ENCODE assay signal across 8 mouse cellular contexts in genomic region chr7:45361243-45361804, GRCm38 (mm10). TPM values are rescaled to one million over a fixed set of nuclear protein-coding genes. Genes with fewer than 3 reads are reported as not detected.
DNase-seq lines count a peak whose midpoint lies in the region; ATAC-seq and TF ChIP-seq lines count a peak whose summit lies in the region.

No protein-coding gene starts in this region.

- peaks cover 6% of the 10 kb centered on the region; the same call in 1 of the 2 replicates for H3K27me3 ChIP-seq in forebrain, embryonic 11.5 days (ENCODE audit: control insufficient read depth, insufficient read depth, low read length)
- H3K27me3 ChIP-seq in neural tube, embryonic 15.5 days (replicated peaks): peaks cover 4% of the 10 kb centered on the region; the same call in 1 of the 2 replicates

- H3K9ac ChIP-seq in forebrain, embryonic 11.5 days (ENCODE audit: low read length): peak overlapping the region; percentile 60
- peak overlapping the region; percentile 60 for H3K9ac ChIP-seq in neural tube, embryonic 15.5 days (replicated peaks)

- no peaks in the 10 kb centered on the region for H3K36me3 ChIP-seq in forebrain, embryonic 11.5 days (ENCODE audit: control insufficient read depth, insufficient read depth, low read length)
- H3K36me3 ChIP-seq in neural tube, embryonic 15.5 days: peaks cover 27% of the 10 kb centered on the region

- TF ChIP-seq POLR2A in brain, embryonic 14.5 days (IDR thresholded peaks at IDR 0.05; ENCODE audit: borderline replicate concordance, extremely low read depth, insufficient read depth, insufficient read length, poor library complexity, severe bottlenecking): peak; percentile 58; the same call in 1 of the 2 replicates
- peak; percentile 54; the same call in 1 of the 2 replicates for TF ChIP-seq POLR2A in lung, adult 2 months (IDR thresholded peaks at IDR 0.05; ENCODE audit: borderline replicate concordance, extremely low read depth, low read depth, low read length)

- peak; percentile 92 for DNase-seq in CD4-positive helper T cell, adult 2 months (ENCODE audit: low read depth, low spot score)
- peak; percentile 96 for DNase-seq in brain, embryonic 14.5 days (ENCODE audit: low read depth)
- DNase-seq in forebrain, embryonic 11.5 days (ENCODE audit: low spot score): peak; percentile 92
- peak; percentile 74 for DNase-seq in heart, postnatal 4 days
- DNase-seq in layer of hippocampus, adult 2 months (ENCODE audit: low spot score in 2 of 2): peak; percentile 79 to 86
- DNase-seq in lung, adult 2 months: peak; percentile 64
- DNase-seq in testis, postnatal 10 days (ENCODE audit: low spot score): peak; percentile 85

- peak overlapping the region; percentile 43 for H3K4me3 ChIP-seq in forebrain, embryonic 11.5 days (ENCODE audit: low read depth, low read length)
- peak overlapping the region; percentile 65 for H3K4me3 ChIP-seq in layer of hippocampus, adult 2 months
- H3K4me3 ChIP-seq in lung, adult 2 months (replicated peaks; ENCODE audit: extremely low read depth, low read depth, low read length): peak overlapping the region; percentile 19
- peak overlapping the region; percentile 48 for H3K4me3 ChIP-seq in neural tube, embryonic 15.5 days (replicated peaks)

- whole genome bisulfite sequencing in forebrain, embryonic 11.5 days: 2% methylated on average over 43 of the region's 43 CpGs
- 1% methylated on average over 43 of the region's 43 CpGs for WGBS in lung, adult 2 months
- WGBS in neural tube, embryonic 15.5 days: under 1% methylated on average over 43 of the region's 43 CpGs

- ATAC-seq in forebrain, embryonic 11.5 days (replicated peaks; ENCODE audit: low FRiP score): peak; percentile 90
- peak; percentile 90 for ATAC-seq in neural tube, embryonic 15.5 days (ENCODE audit: low FRiP score)

- no peak overlapping the region for H3K27ac ChIP-seq in forebrain, embryonic 11.5 days (ENCODE audit: low read depth, low read length)
- peak overlapping the region; percentile 85 for H3K27ac ChIP-seq in layer of hippocampus, adult 2 months
- H3K27ac ChIP-seq in neural tube, embryonic 15.5 days (replicated peaks): peak overlapping the region; percentile 80

- H3K4me1 ChIP-seq in forebrain, embryonic 11.5 days (replicated peaks; ENCODE audit: control insufficient read depth, insufficient read depth, low read length): 0 out of 2 replicates have a peak, but pooled peaks cover 6% of the 10 kb centered on the region
- no peaks in the 10 kb centered on the region for H3K4me1 ChIP-seq in lung, adult 2 months (ENCODE audit: control insufficient read depth, insufficient read depth, low read length)
- peaks cover 40% of the 10 kb centered on the region for H3K4me1 ChIP-seq in neural tube, embryonic 15.5 days

- H3K4me2 ChIP-seq in forebrain, embryonic 11.5 days (ENCODE audit: low read depth, low read length, severe bottlenecking): peak overlapping the region; percentile 73
- peak overlapping the region; percentile 83 for H3K4me2 ChIP-seq in neural tube, embryonic 15.5 days

- no peaks in the 10 kb centered on the region for H3K9me3 ChIP-seq in forebrain, embryonic 11.5 days (ENCODE audit: control insufficient read depth, low read length)
- no peaks in the 10 kb centered on the region for H3K9me3 ChIP-seq in neural tube, embryonic 15.5 days (replicated peaks)

- no peak for TF ChIP-seq CTCF in brain, embryonic 14.5 days (IDR thresholded peaks at IDR 0.05; ENCODE audit: borderline replicate concordance, extremely low read depth, insufficient read depth, insufficient read length)
- TF ChIP-seq CTCF in layer of hippocampus, adult 2 months (conservative IDR thresholded peaks at IDR 0.05): no peak
- no peak for TF ChIP-seq CTCF in lung, adult 2 months (IDR thresholded peaks at IDR 0.05; ENCODE audit: insufficient read depth, low read length)

RNA-seq across cellular contexts. Expression of gene Ppfia3, which starts 5.5 kb away (rescaled TPM):
- polyA plus RNA-seq in brain, embryonic 14.5 days (2012; rRNA removed): 56.7 and 60.0 TPM in 2 replicates
- 11.6 and 13.0 TPM in 2 replicates for polyA plus RNA-seq in forebrain, embryonic 11.5 days (2014; fragmentation: Nextera tagmentation; extraction: Ambion mirVana)
- under 1 TPM; 0.26 to 0.34 TPM for total RNA-seq in heart, postnatal 4 days (2021)
- total RNA-seq in layer of hippocampus, adult 2 months (2021): 100 to 1,000 TPM; 133 to 138 TPM
- polyA plus RNA-seq in lung, adult 2 months (2012; rRNA removed): 1.2 and 3.7 TPM in 2 replicates
- 27.3 and 29.5 TPM in 2 replicates for polyA plus RNA-seq in neural tube, embryonic 15.5 days (2015; fragmentation: Nextera tagmentation; extraction: Ambion mirVana)

RNA-seq across cellular contexts. Expression of gene Lin7b, which starts 9.1 kb away (rescaled TPM):
- polyA plus RNA-seq in brain, embryonic 14.5 days (2012; rRNA removed): 15.7 and 17.6 TPM in 2 replicates
- 0.48 and 1.5 TPM in 2 replicates for polyA plus RNA-seq in forebrain, embryonic 11.5 days (2014; fragmentation: Nextera tagmentation; extraction: Ambion mirVana)
- 1 to 10 TPM; 1.5 to 2.4 TPM for total RNA-seq in heart, postnatal 4 days (2021)
- 100 to 1,000 TPM; 138 to 146 TPM for total RNA-seq in layer of hippocampus, adult 2 months (2021)
- polyA plus RNA-seq in lung, adult 2 months (2012; rRNA removed): 1.4 and 2.2 TPM in 2 replicates
- polyA plus RNA-seq in neural tube, embryonic 15.5 days (2015; fragmentation: Nextera tagmentation; extraction: Ambion mirVana): 48.2 and 58.3 TPM in 2 replicates

RNA-seq across cellular contexts. Expression of gene Hrc, which starts 26.2 kb away (rescaled TPM):
- 0.48 and 1.3 TPM in 2 replicates for polyA plus RNA-seq in brain, embryonic 14.5 days (2012; rRNA removed)
- polyA plus RNA-seq in forebrain, embryonic 11.5 days (2014; fragmentation: Nextera tagmentation; extraction: Ambion mirVana): not detected in 2 replicates
- 100 to 1,000 TPM; 182 to 202 TPM for total RNA-seq in heart, postnatal 4 days (2021)
- under 1 TPM; 0.22 to 0.33 TPM for total RNA-seq in layer of hippocampus, adult 2 months (2021)
- polyA plus RNA-seq in lung, adult 2 months (2012; rRNA removed): 2.4 and 10.0 TPM in 2 replicates
- polyA plus RNA-seq in neural tube, embryonic 15.5 days (2015; fragmentation: Nextera tagmentation; extraction: Ambion mirVana): 0.75 and 0.79 TPM in 2 replicates

RNA-seq across cellular contexts. Expression of gene Trpm4, which starts 27.7 kb away (rescaled TPM):
- polyA plus RNA-seq in brain, embryonic 14.5 days (2012; rRNA removed): 19.0 and 20.3 TPM in 2 replicates
- 5.6 and 6.8 TPM in 2 replicates for polyA plus RNA-seq in forebrain, embryonic 11.5 days (2014; fragmentation: Nextera tagmentation; extraction: Ambion mirVana)
- total RNA-seq in heart, postnatal 4 days (2021): 10 to 100 TPM; 26.2 to 29.2 TPM
- 10 to 100 TPM; 12.8 to 16.5 TPM for total RNA-seq in layer of hippocampus, adult 2 months (2021)
- 41.8 and 44.8 TPM in 2 replicates for polyA plus RNA-seq in lung, adult 2 months (2012; rRNA removed)
- 9.4 and 12.0 TPM in 2 replicates for polyA plus RNA-seq in neural tube, embryonic 15.5 days (2015; fragmentation: Nextera tagmentation; extraction: Ambion mirVana)

RNA-seq across cellular contexts. Expression of gene Snrnp70, which starts 34.2 kb away (rescaled TPM):
- 643 and 713 TPM in 2 replicates for polyA plus RNA-seq in brain, embryonic 14.5 days (2012; rRNA removed)
- 79.8 and 87.9 TPM in 2 replicates for polyA plus RNA-seq in forebrain, embryonic 11.5 days (2014; fragmentation: Nextera tagmentation; extraction: Ambion mirVana)
- total RNA-seq in heart, postnatal 4 days (2021): 100 to 1,000 TPM; 203 to 223 TPM
- total RNA-seq in layer of hippocampus, adult 2 months (2021): 100 to 1,000 TPM; 456 to 514 TPM
- polyA plus RNA-seq in lung, adult 2 months (2012; rRNA removed): 240 and 319 TPM in 2 replicates
- polyA plus RNA-seq in neural tube, embryonic 15.5 days (2015; fragmentation: Nextera tagmentation; extraction: Ambion mirVana): 166 and 190 TPM in 2 replicates
